Mouse (Mus musculus) heart, adult 2 months (tissue): ENCODE data around the gene Fgd6.

Experiments
- CTCF ChIP-seq: fragments of 200-600 bp; IDR thresholded peaks from 2 replicates; pipeline ENCODE4 v1.8.1; 2022; ENCODE audit warnings: antibody characterized with exemption, mild to moderate bottlenecking, moderate library complexity
- POLR2A ChIP-seq: fragments of 200-500 bp; IDR thresholded peaks from 2 replicates; pipeline ENCODE4 v1.6.1; 2011; ENCODE audit warnings: mild to moderate bottlenecking, low read depth, low read length, control low read depth; ENCODE audit not compliant: insufficient read depth

DNA sequence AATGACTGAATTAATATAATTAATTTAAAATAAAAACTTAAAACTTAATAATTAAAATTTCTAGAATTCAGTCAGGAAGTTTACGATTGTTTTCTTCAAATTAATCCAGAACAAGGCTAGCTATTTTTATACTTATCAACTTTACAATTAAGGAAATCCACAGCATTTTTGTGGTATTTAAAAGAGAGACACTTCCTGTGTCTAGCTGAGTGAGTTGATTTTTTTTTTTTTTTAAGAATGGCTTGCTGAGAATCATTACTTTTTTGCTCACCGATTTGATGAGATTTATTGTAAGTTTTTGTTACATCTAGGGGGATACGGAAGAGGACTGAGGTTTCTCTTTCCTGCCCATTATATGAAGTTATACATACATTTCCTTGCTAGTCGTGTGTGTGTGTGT lies 1.8 kb downstream of the Fgd6 start:
- TF ChIP-seq CTCF: no peak
- TF ChIP-seq POLR2A: no peak
